Mouse (Mus musculus) ZHBTc4 (cell line): Measurements from ENCODE around the gene Lrrn3.

Experiments
- DNase-seq: peaks from one replicate; pipeline ENCODE4 v3.0.0-alpha.2; 2011; ENCODE audit warnings: low read depth, low spot score

Gene Lrrn3

DNA sequence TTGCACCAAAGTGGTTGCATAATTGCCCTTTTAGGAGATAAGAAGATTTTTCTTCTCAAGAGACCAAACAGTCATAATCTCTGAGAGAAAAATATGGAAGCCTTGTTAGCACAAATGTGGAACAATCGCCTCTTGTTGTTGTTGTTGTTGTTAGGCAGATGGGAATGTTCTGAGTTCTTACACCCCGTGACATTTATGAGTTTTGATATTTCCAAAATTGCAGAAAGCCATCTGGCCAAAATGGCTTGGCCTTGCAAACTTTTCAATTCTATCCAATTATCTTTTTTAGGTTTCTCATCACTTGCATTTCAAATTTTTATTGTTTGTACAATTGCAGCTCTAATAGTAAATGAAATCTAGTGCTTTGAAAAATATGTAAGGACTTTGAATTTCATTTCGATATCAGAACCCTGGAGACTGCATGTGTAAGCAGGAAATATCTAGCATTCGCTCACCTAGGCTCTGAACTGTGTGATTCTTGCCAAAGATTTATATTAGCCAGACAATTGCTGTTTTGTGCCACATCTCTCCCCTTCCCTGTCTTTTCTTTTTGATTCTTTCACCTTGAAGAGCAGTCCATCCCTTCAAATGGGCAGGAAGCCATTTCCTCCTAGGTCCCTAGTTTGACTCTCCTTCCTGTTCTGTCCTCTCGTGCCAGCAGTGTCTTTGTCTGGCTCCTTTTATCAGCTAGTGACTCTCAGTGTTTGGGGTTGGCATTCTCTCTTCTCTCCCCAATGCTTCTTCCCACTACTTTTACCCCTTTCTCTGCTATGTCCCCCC is 49.8 kb downstream of the Lrrn3 start:
- no peak for DNase-seq

DNA sequence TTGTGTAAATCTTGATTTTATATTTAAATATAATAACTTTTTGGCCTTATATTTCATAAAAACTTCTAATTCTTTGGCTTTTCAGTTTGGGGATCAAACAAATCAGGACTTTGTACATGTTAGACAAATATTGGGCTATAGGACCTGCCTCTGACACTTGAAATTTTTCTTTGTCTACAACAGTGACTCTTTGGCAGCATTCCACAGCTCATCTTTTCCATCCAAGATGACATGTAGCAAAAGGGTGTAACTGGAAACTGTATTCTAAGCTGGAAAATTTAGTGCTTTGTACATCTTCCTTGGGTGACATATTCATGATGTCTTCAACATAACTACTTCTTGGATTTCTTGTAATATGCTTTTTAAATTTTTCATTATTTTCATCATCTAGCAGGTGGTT is 57.4 kb downstream of the Lrrn3 start:
- no peak for DNase-seq

DNA sequence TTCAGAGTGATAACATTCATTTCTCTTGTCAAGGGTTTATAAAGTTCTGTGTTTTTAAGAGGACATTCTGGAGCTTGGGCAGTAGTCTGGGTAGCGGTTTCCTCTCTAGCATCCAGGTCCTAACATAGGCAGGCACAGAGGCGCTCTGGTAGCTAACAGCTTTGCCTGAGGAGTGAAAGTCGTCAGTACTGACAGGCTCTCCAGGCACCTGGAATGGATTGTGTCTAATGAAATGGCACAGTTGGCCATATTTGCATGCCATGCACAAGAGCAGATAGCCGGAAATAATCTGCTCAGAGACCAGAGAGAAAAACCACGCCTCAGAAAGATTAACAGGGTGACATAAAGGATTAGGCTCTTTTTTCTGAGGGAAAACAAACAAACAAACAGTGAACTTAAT is 58.8 kb downstream of the Lrrn3 start:
- DNase-seq: no peak

- no peak for DNase-seq
Observed at GRCm38 (mm10) chr12:41425101-41425679, 61.0 kb downstream of the Lrrn3 start.

DNA sequence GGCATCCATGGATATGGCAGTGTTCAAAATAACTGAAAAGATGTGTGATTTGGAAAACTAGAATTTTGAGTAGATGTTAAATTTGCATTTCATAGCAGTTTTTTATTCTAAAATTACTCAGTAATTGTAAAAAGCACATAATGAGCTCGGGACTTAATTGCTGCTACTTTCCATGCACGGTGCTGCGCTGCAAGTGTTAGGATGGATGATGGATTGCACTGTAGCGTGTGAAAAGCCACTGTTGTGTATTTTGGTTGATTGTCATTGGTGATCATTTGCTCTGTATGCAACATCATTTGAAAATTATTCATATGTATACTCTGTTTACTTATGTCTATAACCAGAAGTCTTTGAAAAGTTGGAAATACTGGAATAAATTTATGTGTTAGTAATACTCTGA is 68.3 kb downstream of the Lrrn3 start:
- no peak for DNase-seq

DNA sequence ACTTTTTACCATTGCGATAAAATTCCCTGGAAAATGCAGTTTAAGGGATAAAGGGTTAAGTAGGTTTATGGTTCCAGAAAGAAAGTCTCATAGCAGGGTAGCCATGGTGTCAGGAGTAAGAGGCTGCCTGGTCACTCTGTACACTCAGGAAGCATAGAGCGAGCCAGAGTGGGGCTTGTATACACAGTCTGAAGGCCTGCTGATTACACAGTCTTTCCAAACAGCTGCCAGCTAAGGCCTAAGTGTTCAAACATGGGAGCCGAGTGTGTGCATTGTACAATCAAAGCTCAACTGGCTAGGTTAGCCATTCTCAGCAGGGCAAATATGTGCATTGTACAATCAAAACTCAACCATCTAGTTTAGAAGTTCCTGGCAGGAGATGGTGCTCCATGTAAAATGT is 69.1 kb downstream of the Lrrn3 start:
- no peak for DNase-seq

- no peak for DNase-seq
Observed at GRCm38 (mm10) chr12:41416635-41417034, 69.6 kb downstream of the Lrrn3 start.

- no peak for DNase-seq
Observed at GRCm38 (mm10) chr12:41409431-41409830, 76.8 kb downstream of the Lrrn3 start.

- DNase-seq: no peak
Observed at GRCm38 (mm10) chr12:41401923-41402322, 84.3 kb downstream of the Lrrn3 start.
